8 mouse cellular contexts compared by ENCODE assay signal in genomic region chr11:61487401-61487800, GRCm38 (mm10). TPM values are rescaled to one million over a fixed set of nuclear protein-coding genes. Genes with fewer than 3 reads are reported as not detected.
DNase-seq lines count a peak whose midpoint lies in the region; ATAC-seq and TF ChIP-seq lines count a peak whose summit lies in the region.

No protein-coding gene starts in this region.

- TF ChIP-seq CTCF in gastrocnemius, adult 2 months (IDR thresholded peaks at IDR 0.05), result no peak

- 64% methylated on average over 2 of the region's 2 CpGs for WGBS in midbrain, embryonic 14.5 days
- 46% methylated on average over 2 of the region's 2 CpGs for WGBS in midbrain, embryonic 15.5 days
- 25% methylated on average over 2 of the region's 2 CpGs for WGBS in stomach, embryonic 14.5 days

- no peak for ATAC-seq in midbrain, embryonic 14.5 days (ENCODE audit: low FRiP score, low TSS enrichment)
- ATAC-seq in midbrain, embryonic 15.5 days (replicated peaks), result no peak
- no peak for ATAC-seq in stomach, embryonic 14.5 days (ENCODE audit: insufficient number of reproducible peaks, insufficient read depth, low FRiP score, low read depth)
- ATAC-seq in megakaryocyte, adult 5-6 weeks (ENCODE audit: poor library complexity, severe bottlenecking), result no peak

- H3K4me3 ChIP-seq in midbrain, embryonic 14.5 days (replicated peaks; ENCODE audit: low read depth, low read length), result no peak overlapping the region
- H3K4me3 ChIP-seq in midbrain, embryonic 15.5 days, result no peak overlapping the region
- no peak overlapping the region for H3K4me3 ChIP-seq in gastrocnemius, adult 2 months
- H3K4me3 ChIP-seq in stomach, embryonic 14.5 days (ENCODE audit: low read depth, low read length), result peak overlapping the region; percentile 44

- intact Hi-C loops in gastrocnemius, adult 2 months (cut with DNase I), result no loop called here

- peak; percentile 68 for DNase-seq in cerebellum, adult 11-12 months
- DNase-seq in cerebellum, adult 11 months, result no peak
- peak; percentile 39 for DNase-seq in midbrain, embryonic 14.5 days
- peak; percentile 76 for DNase-seq in gastrocnemius, adult 2 months
- peak; percentile 58 to 64 for DNase-seq in kidney, postnatal 25 days

- H3K9me3 ChIP-seq in midbrain, embryonic 14.5 days (ENCODE audit: control insufficient read depth, low read length), result no peaks in the 10 kb centered on the region
- H3K9me3 ChIP-seq in midbrain, embryonic 15.5 days, result no peaks in the 10 kb centered on the region
- no peaks in the 10 kb centered on the region for H3K9me3 ChIP-seq in stomach, embryonic 14.5 days (ENCODE audit: control insufficient read depth, low read depth, low read length)

- no peaks in the 10 kb centered on the region for H3K27me3 ChIP-seq in midbrain, embryonic 14.5 days (ENCODE audit: control insufficient read depth, insufficient read depth, low read length)
- no peaks in the 10 kb centered on the region for H3K27me3 ChIP-seq in midbrain, embryonic 15.5 days (replicated peaks)
- no peaks in the 10 kb centered on the region for H3K27me3 ChIP-seq in stomach, embryonic 14.5 days (ENCODE audit: control insufficient read depth, insufficient read depth, low read length)

- peaks cover 22% of the 10 kb centered on the region for H3K4me1 ChIP-seq in midbrain, embryonic 14.5 days (ENCODE audit: control insufficient read depth, insufficient read depth, low read length)
- peaks cover 38% of the 10 kb centered on the region for H3K4me1 ChIP-seq in midbrain, embryonic 15.5 days
- peaks cover 19% of the 10 kb centered on the region for H3K4me1 ChIP-seq in stomach, embryonic 14.5 days (ENCODE audit: control insufficient read depth, insufficient read depth, low read length)

- H3K4me2 ChIP-seq in midbrain, embryonic 14.5 days (ENCODE audit: low read length), result no peak overlapping the region
- no peak overlapping the region for H3K4me2 ChIP-seq in midbrain, embryonic 15.5 days
- peak overlapping the region; percentile 67 for H3K4me2 ChIP-seq in stomach, embryonic 14.5 days (replicated peaks; ENCODE audit: low read depth, low read length)

- H3K27ac ChIP-seq in midbrain, embryonic 14.5 days (replicated peaks; ENCODE audit: low read depth, low read length), result no peak overlapping the region
- no peak overlapping the region for H3K27ac ChIP-seq in midbrain, embryonic 15.5 days
- no peak overlapping the region for H3K27ac ChIP-seq in gastrocnemius, adult 2 months
- H3K27ac ChIP-seq in stomach, embryonic 14.5 days (ENCODE audit: low read length), result no peak overlapping the region; the same call in 1 of the 2 replicates

- H3K36me3 ChIP-seq in midbrain, embryonic 14.5 days (ENCODE audit: control insufficient read depth, insufficient read depth, low read length), result peaks cover 45% of the 10 kb centered on the region
- H3K36me3 ChIP-seq in midbrain, embryonic 15.5 days (replicated peaks), result peaks cover 21% of the 10 kb centered on the region
- H3K36me3 ChIP-seq in stomach, embryonic 14.5 days (ENCODE audit: control insufficient read depth, insufficient read depth, low read length), result peaks cover 41% of the 10 kb centered on the region

- H3K9ac ChIP-seq in midbrain, embryonic 14.5 days (replicated peaks; ENCODE audit: low read length), result no peak overlapping the region
- H3K9ac ChIP-seq in midbrain, embryonic 15.5 days, result no peak overlapping the region
- H3K9ac ChIP-seq in stomach, embryonic 14.5 days (replicated peaks; ENCODE audit: low read depth, low read length), result no peak overlapping the region

RNA-seq across cellular contexts. Expression of gene Mfap4, which starts 2.2 kb away (rescaled TPM):
- polyA plus RNA-seq in midbrain, embryonic 14.5 days (2014; fragmentation: Nextera tagmentation; extraction: Ambion mirVana), result 18.8 and 29.8 TPM in 2 replicates
- polyA plus RNA-seq in midbrain, embryonic 15.5 days (2015; fragmentation: Nextera tagmentation; extraction: Ambion mirVana), result 23.5 and 29.8 TPM in 2 replicates
- 10 to 100 TPM in 1 of 2 experiments, 1 to 10 TPM in 1; 6.9 to 36.6 TPM for total RNA-seq in gastrocnemius, adult 2 months (2021)
- 367 and 408 TPM in 2 replicates for polyA plus RNA-seq in stomach, embryonic 14.5 days (2014; fragmentation: Nextera tagmentation; extraction: Ambion mirVana)
- total RNA-seq in megakaryocyte, adult 5-6 weeks (2015), result not detected in 2 replicates
- total RNA-seq in megakaryocyte, adult 5-6 weeks (2017), result not detected in 2 replicates

RNA-seq across cellular contexts. Expression of gene Mapk7, which starts 6.8 kb away (rescaled TPM):
- polyA plus RNA-seq in midbrain, embryonic 14.5 days (2014; fragmentation: Nextera tagmentation; extraction: Ambion mirVana), result 52.9 and 58.5 TPM in 2 replicates
- polyA plus RNA-seq in midbrain, embryonic 15.5 days (2015; fragmentation: Nextera tagmentation; extraction: Ambion mirVana), result 72.3 and 73.1 TPM in 2 replicates
- total RNA-seq in gastrocnemius, adult 2 months (2021), result 1 to 10 TPM; 2.7 to 2.9 TPM
- polyA plus RNA-seq in stomach, embryonic 14.5 days (2014; fragmentation: Nextera tagmentation; extraction: Ambion mirVana), result 47.4 and 47.7 TPM in 2 replicates
- 16.2 and 17.7 TPM in 2 replicates for total RNA-seq in megakaryocyte, adult 5-6 weeks (2015)
- 15.4 and 21.4 TPM in 2 replicates for total RNA-seq in megakaryocyte, adult 5-6 weeks (2017)

RNA-seq across cellular contexts. Expression of gene B9d1, which starts 17.5 kb away (rescaled TPM):
- 32.0 and 40.7 TPM in 2 replicates for polyA plus RNA-seq in midbrain, embryonic 14.5 days (2014; fragmentation: Nextera tagmentation; extraction: Ambion mirVana)
- polyA plus RNA-seq in midbrain, embryonic 15.5 days (2015; fragmentation: Nextera tagmentation; extraction: Ambion mirVana), result 34.9 and 38.9 TPM in 2 replicates
- 1 to 10 TPM; 3.4 to 7.0 TPM for total RNA-seq in gastrocnemius, adult 2 months (2021)
- polyA plus RNA-seq in stomach, embryonic 14.5 days (2014; fragmentation: Nextera tagmentation; extraction: Ambion mirVana), result 29.6 and 43.7 TPM in 2 replicates
- not detected in 2 replicates for total RNA-seq in megakaryocyte, adult 5-6 weeks (2015)
- 0.26 TPM in 1 of 2 replicates, not detected in the other for total RNA-seq in megakaryocyte, adult 5-6 weeks (2017)

RNA-seq across cellular contexts. Expression of gene Rnf112, which starts 33.5 kb away (rescaled TPM):
- polyA plus RNA-seq in midbrain, embryonic 14.5 days (2014; fragmentation: Nextera tagmentation; extraction: Ambion mirVana), result 8.5 and 21.2 TPM in 2 replicates
- 34.4 and 38.5 TPM in 2 replicates for polyA plus RNA-seq in midbrain, embryonic 15.5 days (2015; fragmentation: Nextera tagmentation; extraction: Ambion mirVana)
- under 1 TPM in 1 of 2 experiments, not detected in 1; 0.11 TPM for total RNA-seq in gastrocnemius, adult 2 months (2021)
- 1.4 and 1.6 TPM in 2 replicates for polyA plus RNA-seq in stomach, embryonic 14.5 days (2014; fragmentation: Nextera tagmentation; extraction: Ambion mirVana)
- total RNA-seq in megakaryocyte, adult 5-6 weeks (2015), result not detected in 2 replicates
- total RNA-seq in megakaryocyte, adult 5-6 weeks (2017), result not detected in 2 replicates

Comparison
In these comparisons a context has a peak if more than half of its experiments do, and no peak if none do; other contexts are left out.
1. RNA of gene Mfap4, which starts 2.2 kb away (polyA plus RNA-seq): 367 to 408 TPM in stomach, embryonic 14.5 days; 18.8 to 29.8 TPM in midbrain, embryonic 14.5 days and 23.5 to 29.8 TPM in midbrain, embryonic 15.5 days; every median in the first group is over 10 times any median in the second.